Mouse (Mus musculus): ENCODE results near the gene Npm3. TPM values are rescaled to one million over a fixed set of nuclear protein-coding genes. Genes with fewer than 3 reads are reported as not detected.

Gene Npm3
- polyA plus RNA-seq, 2 experiments: 10.6 to 59.0 TPM

DNA sequence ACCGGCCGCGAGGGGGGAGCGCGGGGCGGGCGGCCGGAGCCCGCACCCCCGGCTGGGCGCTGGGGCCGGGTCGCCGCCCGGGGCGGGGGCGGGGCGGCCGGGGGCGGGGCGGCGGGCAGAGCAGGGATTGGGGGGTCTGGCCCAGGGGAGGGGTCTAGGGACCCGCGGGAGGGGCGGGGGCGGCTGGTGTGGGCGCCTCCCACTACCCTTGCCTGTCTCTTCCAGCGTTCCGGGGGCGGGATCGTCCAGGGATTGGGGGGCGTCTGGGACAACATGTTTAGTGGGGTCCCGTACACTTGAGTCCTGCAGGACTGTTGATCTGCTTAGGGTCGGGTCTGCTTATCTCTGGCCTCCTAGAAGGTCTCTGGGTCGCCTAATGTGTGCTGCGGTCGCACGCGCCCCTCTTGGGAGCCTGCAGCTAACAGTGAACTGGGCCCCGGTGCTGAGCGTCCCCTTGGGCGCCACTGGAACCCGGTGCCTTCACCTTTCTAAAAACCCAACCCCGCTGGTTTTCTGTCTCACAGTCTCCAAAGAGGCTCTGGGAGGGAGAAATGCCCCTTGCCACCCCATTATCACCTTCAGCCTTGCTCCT lies 6.3 kb downstream of the Npm3 start:
- H3K4me2 ChIP-seq (ENCODE audit: low read depth): peak overlapping the region; percentile 37
- H3K4me1 ChIP-seq (replicated peaks; ENCODE audit: control insufficient read depth in 2 of 2, insufficient read depth in 2 of 2, low read length in 1 of 2): peaks cover 0 to 2% of the 10 kb centered on the region in 2 experiments; a peak in 1 of 4 replicates
- no peaks in the 10 kb centered on the region for H3K9me3 ChIP-seq (ENCODE audit: control insufficient read depth, low read length)
- H3K27ac ChIP-seq: no peak overlapping the region
- WGBS (ENCODE audit: insufficient replicate concordance): 2% methylated on average over 23 of the region's 44 CpGs
- TF ChIP-seq CTCF (IDR thresholded peaks at IDR 0.05; ENCODE audit: low read depth): no peak
- no peak overlapping the region for H3K9ac ChIP-seq (replicated peaks)
- H3K36me3 ChIP-seq (replicated peaks; ENCODE audit: control insufficient read depth, insufficient read depth, low read depth): no peaks in the 10 kb centered on the region
- H3K27me3 ChIP-seq (ENCODE audit: control insufficient read depth, insufficient read depth, low read length): peaks cover 82% of the 10 kb centered on the region
- DNase-seq (ENCODE audit: low read depth in 3 of 3, low spot score in 3 of 3) (no peak), ATAC-seq (ENCODE audit: insufficient read depth) (no peak)
- H3K4me3 ChIP-seq (ENCODE audit: insufficient read depth in 1 of 2, low read depth in 2 of 2, low read length in 2 of 2): peak overlapping the region in 1 of 2 experiments; percentile 25; a peak in 2 of 4 replicates

DNA sequence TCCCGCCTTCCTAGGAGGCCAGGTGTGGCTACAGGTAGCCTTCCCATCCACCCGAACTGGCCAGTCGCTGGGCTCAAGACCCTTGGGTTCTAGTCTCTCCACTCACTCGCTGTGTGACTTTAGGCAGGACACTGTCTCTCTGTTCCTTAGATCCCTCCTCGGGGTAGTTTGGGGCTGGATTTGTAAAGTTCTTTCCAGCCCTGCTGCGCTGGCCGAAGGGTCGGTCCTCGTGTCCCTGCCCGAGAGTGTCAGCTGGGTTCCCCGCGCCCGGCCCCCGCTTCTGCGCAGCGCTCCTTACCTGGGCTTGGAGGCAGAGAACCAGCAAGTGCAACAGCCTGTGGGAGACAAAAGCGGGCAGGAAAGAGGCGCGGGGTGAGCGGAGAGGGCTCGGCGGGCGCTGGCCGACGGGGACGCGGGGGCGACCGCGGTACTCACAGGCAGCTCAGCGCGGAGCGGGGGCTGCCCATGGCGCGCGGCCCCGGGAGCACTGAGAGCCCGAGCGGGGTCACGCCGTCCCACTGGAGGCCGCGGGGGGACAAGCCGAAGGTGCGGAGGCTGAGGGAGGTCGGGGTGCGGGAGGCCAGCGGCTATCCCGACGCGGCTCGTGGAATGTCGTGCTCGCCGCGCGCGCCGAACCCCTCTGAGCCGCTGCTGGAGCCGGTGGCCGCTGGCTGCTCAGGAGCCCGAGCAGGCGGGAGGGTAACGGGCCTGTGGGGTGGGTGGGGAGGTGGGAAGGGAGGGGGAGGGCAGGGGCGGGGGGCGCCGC lies 7.0 kb downstream of the Npm3 start, which contains the start of gene Fgf8:
Fgf8 (minus strand) TSS at position 698 of the 766 bp plus-strand sequence.
- peaks cover 0 to 2% of the 10 kb centered on the region in 2 experiments; a peak in 1 of 4 replicates for H3K4me1 ChIP-seq (replicated peaks; ENCODE audit: control insufficient read depth in 2 of 2, insufficient read depth in 2 of 2, low read length in 1 of 2)
- peak within 1 kb of the TSS in 1 of 2 experiments; percentile 25; a peak in 2 of 4 replicates for H3K4me3 ChIP-seq (ENCODE audit: insufficient read depth in 1 of 2, low read depth in 2 of 2, low read length in 2 of 2)
- no peak within 1 kb of the TSS for H3K9ac ChIP-seq (replicated peaks)
- TF ChIP-seq EP300 (IDR thresholded peaks at IDR 0.05; ENCODE audit: low read depth) (no peak), CTCF (IDR thresholded peaks at IDR 0.05; ENCODE audit: low read depth) (no peak)
- DNase-seq (ENCODE audit: low read depth in 3 of 3, low spot score in 3 of 3): no peak
- H3K9me3 ChIP-seq (ENCODE audit: control insufficient read depth, low read length): no peaks in the 10 kb centered on the region
- H3K27me3 ChIP-seq (ENCODE audit: control insufficient read depth, insufficient read depth, low read length): peaks cover 89% of the 10 kb centered on the region
- peak within 1 kb of the TSS; percentile 37 for H3K4me2 ChIP-seq (ENCODE audit: low read depth)
- H3K27ac ChIP-seq: no peak within 1 kb of the TSS
- whole genome bisulfite sequencing (ENCODE audit: insufficient replicate concordance): 1% methylated on average over 62 of the region's 68 CpGs
- H3K36me3 ChIP-seq (replicated peaks; ENCODE audit: control insufficient read depth, insufficient read depth, low read depth): no peaks in the 10 kb centered on the region
- ATAC-seq (ENCODE audit: insufficient read depth): no peak

DNA sequence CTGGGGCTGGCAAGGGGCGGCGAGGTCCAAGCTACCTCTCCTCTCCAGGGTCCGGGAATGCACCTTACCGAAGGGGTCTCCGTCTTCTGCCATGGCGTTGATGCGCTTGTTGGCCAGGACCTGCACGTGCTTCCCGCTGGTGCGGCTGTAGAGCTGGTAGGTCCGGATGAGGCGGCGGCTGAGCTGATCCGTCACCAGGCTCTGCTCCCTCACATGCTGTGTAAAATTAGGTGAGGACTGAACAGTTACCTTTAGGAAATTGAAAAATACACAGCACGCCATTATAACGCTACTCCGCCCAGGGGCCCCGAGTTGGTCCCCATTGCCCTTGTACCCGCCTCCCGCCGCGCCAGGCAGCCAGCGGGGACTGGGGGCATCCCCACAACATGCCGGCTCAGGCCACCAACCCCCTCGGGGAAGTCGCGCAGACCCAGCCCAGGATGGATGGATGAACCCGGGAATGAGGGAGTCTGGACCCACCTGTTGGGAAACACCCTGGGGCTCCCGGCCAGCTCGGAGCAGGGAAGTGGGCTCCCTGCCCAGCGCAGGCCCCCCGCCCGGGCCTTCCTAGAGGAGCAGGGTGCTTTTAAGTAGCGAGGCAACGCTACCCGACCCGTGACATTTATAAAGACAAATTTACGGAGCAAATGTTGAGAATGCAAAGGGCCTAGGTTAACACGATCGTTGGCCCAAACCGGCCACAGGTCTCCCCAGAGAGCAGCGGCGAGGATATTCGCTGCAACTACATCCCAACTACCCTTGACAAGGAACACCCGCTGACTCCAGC lies 7.8 kb downstream of the Npm3 start:
- no peak for DNase-seq (ENCODE audit: low read depth in 3 of 3, low spot score in 3 of 3)
- Histone ChIP-seq H3K27ac (no peak overlapping the region), H3K9me3 (ENCODE audit: control insufficient read depth, low read length) (no peaks in the 10 kb centered on the region), H3K9ac (replicated peaks) (no peak overlapping the region), H3K36me3 (replicated peaks; ENCODE audit: control insufficient read depth, insufficient read depth, low read depth) (no peaks in the 10 kb centered on the region), H3K4me2 (ENCODE audit: low read depth) (no peak overlapping the region), H3K27me3 (ENCODE audit: control insufficient read depth, insufficient read depth, low read length) (peaks cover 95% of the 10 kb centered on the region), H3K4me1 (replicated peaks; ENCODE audit: control insufficient read depth in 2 of 2, insufficient read depth in 2 of 2, low read length in 1 of 2) (peaks cover 0 to 2% of the 10 kb centered on the region in 2 experiments; a peak in 2 of 4 replicates), H3K4me3 (ENCODE audit: insufficient read depth in 1 of 2, low read depth in 2 of 2, low read length in 2 of 2) (no peak overlapping the region)
- TF ChIP-seq CTCF (IDR thresholded peaks at IDR 0.05; ENCODE audit: low read depth) (no peak), EP300 (IDR thresholded peaks at IDR 0.05; ENCODE audit: low read depth) (no peak)
- 4% methylated on average over 45 of the region's 45 CpGs for WGBS (ENCODE audit: insufficient replicate concordance)
- ATAC-seq (ENCODE audit: insufficient read depth): no peak

DNA sequence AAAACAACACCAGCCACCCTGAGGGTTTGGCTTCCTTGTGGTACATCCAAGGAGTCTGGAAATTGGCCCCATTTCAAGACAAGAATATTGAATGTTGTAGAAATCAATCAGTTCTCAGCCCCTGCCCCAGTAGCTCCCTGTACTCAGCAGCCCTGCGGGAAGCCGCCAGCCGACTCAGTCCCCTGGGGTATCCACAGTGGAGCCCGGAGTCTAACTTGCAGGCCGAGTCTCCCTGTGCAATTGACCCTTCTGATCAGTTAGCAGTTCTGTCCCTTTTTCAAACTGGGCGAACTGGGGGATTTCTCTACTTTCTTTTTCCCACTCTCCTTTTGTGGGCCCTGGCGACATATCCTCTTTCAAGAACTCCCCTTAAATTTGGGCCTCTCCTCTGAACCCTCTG lies 8.6 kb downstream of the Npm3 start:
- no peak overlapping the region for H3K27ac ChIP-seq
- H3K36me3 ChIP-seq (replicated peaks; ENCODE audit: control insufficient read depth, insufficient read depth, low read depth): no peaks in the 10 kb centered on the region
- H3K4me3 ChIP-seq (ENCODE audit: insufficient read depth in 1 of 2, low read depth in 2 of 2, low read length in 2 of 2): no peak overlapping the region
- H3K9ac ChIP-seq (replicated peaks): no peak overlapping the region
- no peak overlapping the region for H3K4me2 ChIP-seq (ENCODE audit: low read depth)
- WGBS (ENCODE audit: insufficient replicate concordance): 15% methylated on average over 7 of the region's 7 CpGs
- peaks cover 94% of the 10 kb centered on the region for H3K27me3 ChIP-seq (ENCODE audit: control insufficient read depth, insufficient read depth, low read length)
- ATAC-seq (ENCODE audit: insufficient read depth) (no peak), DNase-seq (ENCODE audit: low read depth in 3 of 3, low spot score in 3 of 3) (no peak)
- TF ChIP-seq EP300 (IDR thresholded peaks at IDR 0.05; ENCODE audit: low read depth) (no peak), CTCF (IDR thresholded peaks at IDR 0.05; ENCODE audit: low read depth) (no peak)
- no peaks in the 10 kb centered on the region for H3K9me3 ChIP-seq (ENCODE audit: control insufficient read depth, low read length)
- H3K4me1 ChIP-seq (replicated peaks; ENCODE audit: control insufficient read depth in 2 of 2, insufficient read depth in 2 of 2, low read length in 1 of 2): peaks cover 0 to 2% of the 10 kb centered on the region in 2 experiments; a peak in 2 of 4 replicates

All from liver, embryonic 14.5 days (tissue).